Mouse (Mus musculus): ENCODE results near the gene Rftn1.

The Rftn1 gene

DNA sequence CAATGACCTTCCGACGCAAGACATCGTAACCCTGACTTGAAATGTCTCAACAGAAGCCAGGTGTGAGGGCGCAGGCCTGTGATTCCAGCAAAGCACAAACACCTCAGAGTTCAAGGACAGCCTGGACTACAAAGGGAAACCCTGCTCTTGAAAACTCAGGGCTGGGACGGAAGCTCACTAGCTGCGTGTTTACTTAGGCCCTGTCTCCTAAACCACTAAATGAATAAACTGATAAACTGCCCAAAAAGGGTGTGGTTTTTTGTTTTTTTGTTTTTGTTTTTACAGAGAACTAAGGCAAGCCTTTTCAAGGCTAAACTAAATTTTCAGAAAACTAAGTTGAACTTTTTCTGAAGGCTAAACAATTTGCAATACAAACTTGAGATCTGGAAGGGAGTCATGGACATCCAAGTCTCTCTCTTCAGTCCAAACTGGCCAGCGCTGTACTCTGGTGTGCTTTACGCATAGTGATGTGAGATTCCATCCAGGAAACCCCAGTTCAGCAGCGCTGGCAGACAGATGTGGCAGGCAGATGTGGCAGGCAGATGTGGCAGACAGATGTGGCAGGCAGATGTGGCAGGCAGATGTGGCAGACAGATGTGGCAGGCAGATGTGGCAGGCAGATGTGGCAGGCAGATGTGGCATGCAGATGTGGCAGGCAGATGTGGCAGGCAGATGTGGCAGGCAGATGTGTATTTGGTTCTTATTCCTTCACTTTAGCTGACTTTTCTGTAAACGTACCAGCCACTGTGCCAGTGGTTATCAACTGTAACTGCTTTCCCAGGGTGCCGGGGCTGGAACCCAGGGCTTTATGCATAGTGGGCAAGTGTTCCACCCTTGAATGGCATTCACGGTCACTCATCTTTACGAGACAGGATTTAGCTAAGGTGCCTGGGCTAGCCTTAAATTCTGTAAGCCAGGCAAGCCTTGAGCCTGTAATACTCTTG, 158.7 kb downstream of the Rftn1 start:
- in situ Hi-C loops (cut with MboI, MseI): no loop called here

DNA sequence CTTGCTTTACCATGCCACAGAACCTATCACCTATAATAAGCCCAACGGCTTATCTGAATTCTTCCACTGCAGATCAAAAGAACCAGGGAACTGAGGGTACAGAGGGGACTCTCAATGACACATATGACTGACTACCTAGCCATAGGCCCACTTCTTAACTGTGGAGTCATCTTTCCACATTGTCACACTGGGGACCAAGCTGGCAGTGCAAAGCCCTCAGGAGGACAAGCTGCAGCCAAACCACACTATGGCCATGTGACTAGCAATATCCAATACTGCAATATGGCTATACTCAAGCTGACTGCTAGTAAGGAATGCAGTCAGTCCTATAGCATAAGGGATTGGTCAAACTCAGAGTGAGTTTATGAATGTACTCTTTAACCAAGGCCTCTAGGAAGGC, 164.8 kb downstream of the Rftn1 start:
- in situ Hi-C loops (cut with MboI, MseI): no loop called here

GRCm38 (mm10) chr17:50025173-50025626, 165.3 kb downstream of the Rftn1 start:
- in situ Hi-C loops (cut with MboI, MseI): no loop called here

DNA sequence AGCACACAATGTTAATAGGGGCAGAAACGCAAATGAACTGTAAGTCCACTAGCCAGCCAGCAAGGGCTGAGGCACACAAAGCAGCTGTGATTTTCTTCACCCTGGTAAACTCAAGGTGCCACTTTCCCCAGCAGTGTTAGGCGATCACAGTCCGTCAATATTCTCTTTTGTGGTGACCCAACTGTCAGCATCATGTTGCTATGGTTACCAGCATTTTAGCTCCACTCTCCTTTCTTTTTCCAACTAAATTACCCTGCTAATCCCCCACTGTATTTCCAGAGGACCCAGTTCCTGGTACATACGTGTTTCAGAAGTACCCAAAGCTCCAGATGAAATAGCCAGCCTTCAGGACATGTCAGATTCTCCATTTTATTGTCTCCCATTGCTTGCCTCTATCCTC, 169.1 kb downstream of the Rftn1 start:
- in situ Hi-C loops (cut with MboI, MseI): no loop called here

DNA sequence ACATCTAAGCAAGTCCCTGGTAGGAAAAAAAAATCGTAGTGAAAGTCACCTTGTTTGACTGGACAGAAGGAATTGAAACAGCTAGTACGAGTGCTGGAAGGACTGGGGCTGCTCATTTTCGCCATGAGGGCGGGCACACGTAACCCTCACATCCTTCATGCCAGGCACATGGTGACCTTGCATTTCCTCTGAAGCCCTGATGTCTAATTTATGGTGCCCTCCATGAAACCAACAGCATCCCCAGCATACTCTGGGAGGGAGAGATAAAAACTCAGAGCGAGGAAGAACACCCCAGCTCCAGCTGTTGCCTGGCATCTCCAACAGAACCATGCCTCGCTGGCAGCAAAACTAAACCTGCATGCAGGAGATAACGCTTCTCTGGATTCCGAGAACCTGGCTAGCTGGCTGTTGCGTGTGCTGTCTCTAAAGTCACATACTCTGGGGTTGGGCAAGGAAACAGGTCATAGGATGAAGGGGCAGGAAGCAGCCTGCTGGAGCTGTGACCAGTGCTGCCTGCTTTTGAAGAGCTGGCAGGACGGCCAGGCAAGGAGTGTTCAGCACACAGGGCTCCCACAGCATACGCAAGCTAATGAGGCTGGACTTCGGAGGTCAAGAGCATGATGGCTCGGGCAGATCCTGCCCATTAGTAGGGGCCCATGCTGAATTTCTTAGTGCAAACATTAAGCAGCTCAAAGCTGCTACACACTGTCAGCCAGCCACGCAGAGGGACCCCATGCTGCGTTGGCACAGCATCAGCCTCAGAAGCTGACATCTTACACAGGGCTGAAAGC, 170.1 kb downstream of the Rftn1 start:
- in situ Hi-C loops (cut with MboI, MseI): no loop called here

DNA sequence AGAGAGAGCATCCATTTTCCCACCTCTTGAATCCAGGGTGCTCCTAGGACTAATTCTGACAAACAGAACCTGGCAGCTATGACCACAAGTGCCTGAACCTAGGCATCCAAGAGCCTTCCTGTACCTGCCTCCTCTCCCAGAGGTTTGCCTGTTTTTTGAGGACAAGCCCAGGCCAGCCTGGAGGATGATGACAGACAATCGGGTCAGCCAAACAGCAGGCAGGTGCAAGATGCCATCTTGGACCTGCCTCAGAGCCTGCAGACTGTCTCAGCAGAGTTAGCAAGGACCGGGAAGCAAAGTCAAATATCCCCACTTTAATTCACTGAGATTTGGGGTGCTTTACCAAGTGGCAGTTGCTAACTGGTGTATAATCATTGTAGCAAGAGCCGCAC, 170.7 kb downstream of the Rftn1 start:
- in situ Hi-C loops (cut with MboI, MseI): loop anchor here (10.0 kb wide), 1 partner anchor 595 kb away; the partner anchor contains the start of gene Mocs1

GRCm38 (mm10) chr17:50019090-50019489, 171.4 kb downstream of the Rftn1 start:
- in situ Hi-C loops (cut with MboI, MseI): loop anchor here (10.0 kb wide), 1 partner anchor 594 kb away; the partner anchor contains the start of gene Mocs1

DNA sequence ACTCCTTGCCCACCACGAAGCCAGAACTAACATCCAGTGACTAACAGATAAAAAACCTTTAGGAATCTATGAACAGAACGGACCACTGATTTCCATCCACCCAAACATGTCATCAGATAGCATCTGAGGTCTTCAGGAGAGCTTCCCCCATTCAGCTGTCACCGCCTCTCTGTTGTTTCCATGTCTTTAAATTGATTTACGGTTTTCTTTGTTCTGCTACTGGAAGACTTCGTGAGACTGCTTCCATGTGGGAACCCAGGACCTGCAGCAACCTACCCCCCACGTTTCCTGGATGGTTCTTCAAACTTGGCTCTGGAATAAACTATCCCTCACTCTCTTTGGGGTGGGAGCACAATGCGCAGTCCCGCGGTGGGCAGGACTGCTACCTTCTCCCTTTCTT, 175.8 kb downstream of the Rftn1 start:
- in situ Hi-C loops (cut with MboI, MseI): loop anchor here (10.0 kb wide), 1 partner anchor 590 kb away; the partner anchor contains the start of gene Mocs1

- in situ Hi-C loops (cut with MboI, MseI): loop anchor here (10.0 kb wide), 1 partner anchor 589 kb away; the partner anchor contains the start of gene Mocs1
These were observed 176.6 kb downstream of the Rftn1 start for GRCm38 (mm10) chr17:50013848-50014247.

DNA sequence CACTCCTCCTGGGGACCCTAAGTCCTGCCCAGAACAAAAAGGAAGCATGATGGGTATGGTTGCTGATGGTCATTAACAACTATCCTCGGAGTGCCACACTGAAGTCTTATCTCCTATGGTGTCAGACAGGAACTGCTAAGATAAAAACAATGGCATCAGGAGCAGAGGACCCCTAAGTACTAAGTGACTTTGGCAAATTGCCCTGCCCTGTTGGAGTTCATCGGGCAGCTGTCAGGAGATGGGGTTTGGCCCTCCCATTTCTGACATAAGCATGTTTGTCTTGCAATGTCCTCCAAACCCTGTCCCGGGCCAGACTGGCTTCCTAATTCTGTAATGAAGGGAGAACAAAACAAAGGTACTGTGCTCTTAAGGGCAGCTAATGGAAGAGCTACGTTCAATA, 180.4 kb downstream of the Rftn1 start:
- in situ Hi-C loops (cut with MboI, MseI): loop anchor here (10.0 kb wide), 1 partner anchor 585 kb away; the partner anchor contains the start of gene Mocs1

GRCm38 (mm10) chr17:50006721-50007351, 183.6 kb downstream of the Rftn1 start:
- in situ Hi-C loops (cut with MboI, MseI): no loop called here

- in situ Hi-C loops (cut with MboI, MseI): no loop called here
These were observed 184.1 kb downstream of the Rftn1 start for GRCm38 (mm10) chr17:50006338-50006720.

DNA sequence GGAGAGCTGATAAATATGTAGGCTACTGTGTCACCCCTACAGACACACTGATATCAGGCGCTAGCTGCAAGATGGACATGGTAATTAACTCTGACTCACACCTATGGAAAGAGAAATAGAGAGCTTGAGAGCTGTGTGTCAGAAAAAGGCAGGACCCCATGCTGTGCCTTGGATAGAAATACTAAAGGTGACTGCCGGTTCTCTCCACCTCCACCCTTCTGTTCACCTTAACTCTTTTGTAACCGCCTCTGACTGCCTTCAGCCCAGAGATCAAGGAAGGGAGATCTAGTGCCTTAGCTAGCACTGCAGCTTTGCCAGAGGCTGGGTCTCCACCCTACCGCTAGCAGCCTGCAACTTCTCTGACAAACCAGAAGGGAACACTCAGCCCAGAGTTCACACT, 187.3 kb downstream of the Rftn1 start:
- in situ Hi-C loops (cut with MboI, MseI): no loop called here

DNA sequence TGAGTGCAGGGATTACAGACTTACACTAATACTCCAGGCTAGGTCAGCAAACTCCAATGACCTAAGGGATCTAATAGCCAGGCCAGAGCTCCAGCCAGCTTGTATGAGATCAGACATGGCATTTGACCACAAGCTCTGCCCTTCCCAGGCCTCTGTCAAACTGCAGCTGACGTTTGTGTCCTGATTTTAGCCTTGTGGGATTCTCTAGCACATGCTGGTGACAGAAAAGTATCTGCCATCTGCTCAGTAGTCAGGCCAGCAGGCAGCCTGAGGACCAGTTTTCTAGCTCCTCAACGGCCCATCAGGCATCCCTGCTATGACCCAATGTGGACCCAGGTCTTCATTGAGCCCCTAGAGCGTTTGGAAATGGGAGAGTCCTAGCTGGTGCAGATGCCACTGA, 188.3 kb downstream of the Rftn1 start:
- in situ Hi-C loops (cut with MboI, MseI): no loop called here

DNA sequence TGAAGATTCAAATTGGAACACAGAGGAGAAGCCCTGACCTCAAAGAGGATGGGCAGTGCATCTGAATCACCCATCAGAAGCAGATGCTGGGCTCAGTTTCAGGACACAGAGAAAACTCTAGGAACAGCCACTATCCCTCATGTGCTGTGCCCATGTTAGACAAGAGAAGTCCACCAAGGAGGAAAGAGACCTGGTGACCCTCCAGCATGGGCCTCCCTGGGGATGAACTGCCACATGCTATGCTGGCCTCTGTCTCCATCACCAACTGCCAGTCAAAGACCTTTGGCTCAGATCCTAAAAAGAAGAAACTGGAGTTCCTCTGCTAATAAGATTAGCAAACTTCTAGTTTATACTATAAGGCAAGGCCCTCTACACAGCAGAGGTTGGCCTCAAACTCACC, 188.7 kb downstream of the Rftn1 start:
- in situ Hi-C loops (cut with MboI, MseI): no loop called here

- in situ Hi-C loops (cut with MboI, MseI): no loop called here
These were observed 189.9 kb downstream of the Rftn1 start for GRCm38 (mm10) chr17:50000580-50000979.

GRCm38 (mm10) chr17:49996626-49997152, 193.8 kb downstream of the Rftn1 start:
- in situ Hi-C loops (cut with MboI, MseI): no loop called here

DNA sequence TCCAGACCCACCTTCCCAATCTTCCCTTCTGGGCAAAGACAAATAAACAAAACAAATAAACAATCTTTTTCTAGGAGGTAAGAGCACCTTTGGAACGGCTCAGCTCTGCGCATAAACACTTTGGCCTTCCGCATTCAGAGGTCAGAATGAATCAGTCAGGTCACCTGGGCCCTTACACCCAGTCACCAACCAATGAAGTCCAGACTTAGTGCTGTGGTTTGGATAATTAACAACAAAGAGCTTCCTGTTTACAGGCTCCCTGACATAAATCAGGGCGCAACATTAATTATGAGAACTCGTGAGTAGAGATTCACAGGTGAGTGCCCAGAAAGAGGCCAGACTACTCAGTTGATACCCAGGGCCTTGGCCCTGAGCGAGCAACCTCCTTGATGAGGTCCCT, 194.4 kb downstream of the Rftn1 start:
- in situ Hi-C loops (cut with MboI, MseI): no loop called here

DNA sequence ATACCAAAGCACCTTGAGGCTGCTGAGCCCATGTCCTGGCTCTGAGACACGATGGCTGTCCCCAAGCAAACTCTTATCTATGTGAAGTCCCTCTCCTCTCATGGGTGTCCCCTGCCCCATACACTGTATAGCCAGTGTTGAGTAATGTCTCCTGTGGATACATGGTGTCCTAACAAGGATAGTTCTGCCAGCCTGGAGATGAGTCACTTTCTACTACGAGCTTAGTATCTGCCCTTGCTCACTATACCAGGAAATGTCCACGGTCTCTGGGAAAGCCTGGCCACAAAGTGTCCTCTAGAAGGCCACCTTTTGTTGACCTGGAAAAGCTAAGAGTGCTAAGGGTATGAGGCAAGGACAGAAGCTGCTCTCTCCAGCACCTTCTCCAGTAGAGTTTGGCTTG, 195.2 kb downstream of the Rftn1 start:
- in situ Hi-C loops (cut with MboI, MseI): no loop called here

- in situ Hi-C loops (cut with MboI, MseI): no loop called here
These were observed 196.8 kb downstream of the Rftn1 start for GRCm38 (mm10) chr17:49993631-49994030.

Data from regulatory T cell (primary cell).